Comparison of ENCODE assay signal across 8 mouse cellular contexts in genomic region chr15:11320481-11320880, GRCm38 (mm10).
DNase-seq lines count a peak whose midpoint lies in the region; ATAC-seq lines count a peak whose summit lies in the region.

No protein-coding gene starts in this region.

- no peaks in the 10 kb centered on the region for H3K9me3 ChIP-seq in heart, embryonic 10.5 days
- H3K9me3 ChIP-seq in heart, embryonic 11.5 days (replicated peaks; ENCODE audit: control insufficient read depth, low read length): no peaks in the 10 kb centered on the region
- H3K9me3 ChIP-seq in midbrain, embryonic 10.5 days (replicated peaks): no peaks in the 10 kb centered on the region

- no peak overlapping the region for H3K4me2 ChIP-seq in heart, embryonic 11.5 days

- H3K4me3 ChIP-seq in heart, embryonic 10.5 days: no peak overlapping the region
- H3K4me3 ChIP-seq in heart, embryonic 11.5 days (ENCODE audit: low read depth, low read length): no peak overlapping the region
- no peak overlapping the region for H3K4me3 ChIP-seq in midbrain, embryonic 10.5 days

- H3K4me1 ChIP-seq in heart, embryonic 10.5 days: no peaks in the 10 kb centered on the region
- no peaks in the 10 kb centered on the region for H3K4me1 ChIP-seq in heart, embryonic 11.5 days (ENCODE audit: control insufficient read depth, insufficient read depth, low read length)
- no peaks in the 10 kb centered on the region for H3K4me1 ChIP-seq in midbrain, embryonic 10.5 days

- ATAC-seq in heart, embryonic 11.5 days (replicated peaks; ENCODE audit: insufficient number of reproducible peaks, low FRiP score, low TSS enrichment): no peak

- H3K9ac ChIP-seq in heart, embryonic 11.5 days (ENCODE audit: low read depth, low read length): no peak overlapping the region

- no peaks in the 10 kb centered on the region for H3K27me3 ChIP-seq in heart, embryonic 10.5 days (ENCODE audit: insufficient read depth, poor library complexity, severe bottlenecking)
- no peaks in the 10 kb centered on the region for H3K27me3 ChIP-seq in heart, embryonic 11.5 days (ENCODE audit: control insufficient read depth, insufficient read depth, low read length)
- H3K27me3 ChIP-seq in midbrain, embryonic 10.5 days (ENCODE audit: low read depth, poor library complexity, severe bottlenecking): no peaks in the 10 kb centered on the region

- intact Hi-C loops in heart, postnatal 36 days (cut with DNase I): loop anchor here (1.0 to 5.0 kb wide), 2 partner anchors 282 to 398 kb away; no protein-coding TSS in a partner anchor

- 29% methylated on average over 8 of the region's 8 CpGs for WGBS in heart, embryonic 10.5 days
- 24% methylated on average over 8 of the region's 8 CpGs for WGBS in heart, embryonic 11.5 days (ENCODE audit: insufficient replicate concordance)
- WGBS in midbrain, embryonic 10.5 days: 33% methylated on average over 8 of the region's 8 CpGs

- H3K36me3 ChIP-seq in heart, embryonic 10.5 days: no peaks in the 10 kb centered on the region
- no peaks in the 10 kb centered on the region for H3K36me3 ChIP-seq in heart, embryonic 11.5 days (ENCODE audit: control insufficient read depth, insufficient read depth, low read length)
- H3K36me3 ChIP-seq in midbrain, embryonic 10.5 days: no peaks in the 10 kb centered on the region

- peak; percentile 75 for DNase-seq in heart, embryonic 10.5 days (ENCODE audit: low spot score)
- DNase-seq in R1 (ENCODE audit: low read depth, low spot score): peak; percentile 51
- peak; percentile 54 for DNase-seq in embryo, embryonic 11.5 days (ENCODE audit: low read depth, low spot score)
- DNase-seq in heart, postnatal 36 days: peak; percentile 33 to 55
- DNase-seq in layer of hippocampus, adult 8-10 months (ENCODE audit: low spot score in 2 of 2): peak; percentile 7 to 43
- peak; percentile 67 for DNase-seq in midbrain, embryonic 10.5 days (ENCODE audit: low spot score)
- DNase-seq in thymus, postnatal 4 days: peak; percentile 60

- H3K27ac ChIP-seq in heart, embryonic 10.5 days: no peak overlapping the region
- no peak overlapping the region for H3K27ac ChIP-seq in heart, embryonic 11.5 days (ENCODE audit: low read depth, low read length)
- H3K27ac ChIP-seq in midbrain, embryonic 10.5 days (replicated peaks): no peak overlapping the region

Comparison
In these comparisons a context has a peak if more than half of its experiments do, and no peak if none do; other contexts are left out.
1. DNase-seq: peak in every context shown above with its lines; median percentile 75 in heart, embryonic 10.5 days; 67 in midbrain, embryonic 10.5 days; 60 in thymus, postnatal 4 days; 54 in embryo, embryonic 11.5 days; 51 in R1; 44 in heart, postnatal 36 days; 25 in layer of hippocampus, adult 8-10 months.